Mouse (Mus musculus) G1E (cell line): ENCODE data around the gene Pelo.

Experiments used
- CTCF ChIP-seq: IDR thresholded peaks from 2 replicates; pipeline ENCODE4 v1.5.1; 2012; ENCODE audit warnings: low read depth, low read length, inconsistent platforms, mixed read lengths
- GATA1 ChIP-seq: IDR thresholded peaks from 2 replicates; pipeline ENCODE4 v1.6.1; 2012; ENCODE audit warnings: borderline replicate concordance, low read length, inconsistent platforms, mixed read lengths
- POLR2AphosphoS5 ChIP-seq: IDR thresholded peaks from 2 replicates; pipeline ENCODE4 v1.6.1; 2012; ENCODE audit warnings: low read depth, low read length, inconsistent platforms; ENCODE audit not compliant: insufficient replicate concordance
- TAL1 ChIP-seq: conservative IDR thresholded peaks from 2 replicates; pipeline ENCODE4 v1.6.1; 2012; ENCODE audit warnings: low read depth, low read length, inconsistent platforms, mixed read lengths

GRCm38 (mm10) chr13:115085974-115086373, 4.0 kb downstream of the Pelo start:
- TF ChIP-seq TAL1 (no peak), GATA1 (no peak), CTCF (no peak), POLR2AphosphoS5 (no peak)
